Mouse (Mus musculus) cerebellum, adult 2 months (tissue): ENCODE data around the gene Anp32b.

ENCODE experiments used
- CTCF ChIP-seq: fragments of 200-500 bp; IDR thresholded peaks from 2 replicates; pipeline ENCODE4 v1.5.1; 2011; ENCODE audit warnings: low read depth, mild to moderate bottlenecking, control low read depth, low read length, moderate library complexity, borderline replicate concordance; ENCODE audit not compliant: insufficient read depth
- POLR2A ChIP-seq: fragments of 200-500 bp; IDR thresholded peaks from 2 replicates; pipeline ENCODE4 v1.6.1; 2011; ENCODE audit warnings: low read length, control low read depth, borderline replicate concordance; ENCODE audit not compliant: insufficient read depth

GRCm38 (mm10) chr4:46411489-46411888 lies 39.2 kb upstream of the Anp32b start:
- TF ChIP-seq CTCF (no peak), POLR2A (no peak)
